Mouse (Mus musculus) erythroblast, adult 5-6 weeks (primary cell): Measurements from ENCODE around the gene Lnpep. TPM values are rescaled to one million over a fixed set of nuclear protein-coding genes. Genes with fewer than 3 reads are reported as not detected.
"Not testable (repeated sequence)": the region's sequence is repeated elsewhere in the genome, so short reads cannot be mapped to it uniquely, and the experiment has no call there.

ENCODE experiments used
- ATAC-seq: replicated peaks from 2 replicates; pipeline ENCODE4 v1.8.0; 2016; ENCODE audit warnings: moderate number of reproducible peaks, mild to moderate bottlenecking, moderate TSS enrichment, inconsistent platforms; ENCODE audit not compliant: poor library complexity, low FRiP score, severe bottlenecking
- total RNA-seq, 2 experiments: library from RNA; stranded (forward) in 1 of 2; stranded (reverse) in 1 of 2; fragments of 150-400 nt in 1 of 2; fragments of 200-764, 138-1000 nt in 1 of 2; gene quantifications; 2 replicates each; pipeline versions ENCODE4 v1.2.3 to v1.2.4; 2015 to 2017; ENCODE audit warnings: low replicate concordance in 2 of 2

Lnpep gene
- total RNA-seq (2015; ENCODE audit: low replicate concordance) (22.4 and 25.4 TPM in 2 replicates), total RNA-seq (2017; ENCODE audit: low replicate concordance) (21.2 and 21.5 TPM in 2 replicates)

DNA sequence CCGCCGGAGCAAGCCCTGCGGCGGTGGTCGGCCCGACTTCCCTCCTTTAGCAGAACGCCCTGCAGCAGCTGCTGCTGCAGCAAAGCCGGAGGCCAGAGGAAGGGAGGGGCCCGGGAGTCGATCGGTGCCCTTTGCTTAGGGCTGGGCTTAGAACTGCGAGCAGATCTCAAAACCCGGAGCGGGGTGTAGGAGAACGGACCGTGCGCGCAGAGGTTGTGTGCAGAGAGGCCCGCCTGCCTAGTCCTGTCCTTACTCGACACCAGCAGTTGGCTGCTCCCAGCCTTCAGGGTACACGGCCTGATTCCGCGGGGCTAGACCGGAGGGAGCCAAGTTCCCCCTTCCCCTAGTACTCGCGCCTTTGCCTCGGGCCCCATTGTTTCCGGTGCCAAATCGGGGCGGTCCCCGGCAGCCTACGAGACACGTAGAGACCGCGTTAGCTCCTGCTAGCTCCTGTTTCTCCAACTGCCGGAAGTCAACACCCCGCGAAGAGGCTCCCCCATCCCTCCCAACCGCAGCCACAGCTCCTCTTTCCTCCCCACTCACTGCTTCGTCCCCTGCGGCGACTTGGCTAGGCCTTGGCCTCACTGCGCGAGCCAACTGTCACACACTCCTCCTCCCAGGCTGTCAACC, at the start of gene Lnpep:
Gene Lnpep (minus strand): TSS at position 94 of the 630 bp plus-strand sequence.
- peak; percentile 85 for ATAC-seq

DNA sequence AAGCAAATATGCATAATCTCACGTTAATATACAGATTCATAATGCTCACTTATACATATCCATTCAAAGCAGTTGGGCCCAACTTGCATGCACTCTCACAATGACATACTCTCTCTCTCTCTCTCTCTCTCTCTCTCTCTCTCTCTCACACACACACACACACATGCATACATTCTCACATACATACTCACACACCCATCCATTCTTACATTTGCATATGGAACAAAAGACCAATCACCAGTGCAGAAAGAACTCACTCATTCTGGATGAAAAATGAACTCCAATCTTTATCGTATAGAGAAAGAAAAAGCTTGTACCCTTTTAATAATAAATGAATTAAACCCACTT, 31.0 kb upstream of the Lnpep start:
- ATAC-seq, result no peak

DNA sequence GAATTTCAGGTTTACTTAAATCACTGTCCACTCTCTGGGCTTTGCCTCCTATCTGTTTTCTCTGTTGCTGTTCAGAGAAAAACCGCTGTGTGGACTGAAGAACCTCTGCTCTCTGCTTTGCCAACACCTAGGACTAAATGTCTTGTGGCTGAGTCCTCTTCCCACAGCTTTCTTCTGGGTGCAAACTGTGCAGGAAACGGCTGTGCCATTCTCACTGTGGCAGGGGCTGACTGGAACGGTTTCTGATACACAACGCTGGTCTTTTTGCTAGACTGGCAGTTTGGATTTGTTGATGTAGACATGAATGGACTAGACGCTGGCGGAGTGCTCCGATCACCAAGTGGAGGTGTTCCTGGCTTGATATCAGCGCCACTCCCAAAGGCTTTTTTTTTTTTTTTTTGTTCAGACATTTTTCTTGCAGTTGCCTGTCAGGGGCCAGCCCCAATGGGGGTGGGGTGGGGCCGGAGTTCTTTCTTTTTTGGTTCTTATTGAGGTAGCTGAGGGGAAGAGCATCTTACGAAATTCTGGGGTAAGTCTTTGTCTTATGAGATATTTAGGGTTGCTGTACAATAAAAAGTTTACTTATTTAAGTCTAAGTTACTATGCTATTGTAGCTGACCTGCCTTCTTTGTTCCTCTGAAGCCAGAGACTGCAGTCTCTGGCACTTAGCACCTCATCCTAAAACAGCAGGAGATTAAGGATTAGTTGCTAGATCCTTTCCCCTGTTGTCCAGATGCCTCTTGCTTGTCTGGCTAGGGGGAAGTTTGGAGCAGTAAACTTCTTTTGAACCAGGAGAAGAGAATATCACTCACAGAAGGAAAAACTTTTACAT, 30.4 kb upstream of the Lnpep start:
- no peak for ATAC-seq

DNA sequence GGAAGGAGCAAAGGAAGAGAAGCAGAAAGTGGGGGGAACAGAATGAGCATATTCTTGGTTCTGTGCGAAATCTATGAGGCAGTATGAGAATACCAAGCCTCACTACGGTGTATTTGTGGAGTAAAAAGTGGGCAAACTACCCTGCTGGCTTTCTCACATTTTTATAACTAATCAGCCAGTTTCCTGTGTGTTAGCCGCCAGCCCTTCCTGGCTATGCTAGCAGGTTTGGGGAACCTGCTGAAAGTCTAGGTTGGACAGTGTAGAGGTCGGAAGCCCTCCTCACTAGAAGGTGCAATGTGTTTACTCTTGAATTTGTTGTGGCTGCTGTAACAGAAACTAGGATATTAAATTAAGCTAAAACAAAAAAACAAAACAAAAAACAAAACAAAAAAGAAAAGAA, 27.7 kb upstream of the Lnpep start:
- no peak for ATAC-seq

DNA sequence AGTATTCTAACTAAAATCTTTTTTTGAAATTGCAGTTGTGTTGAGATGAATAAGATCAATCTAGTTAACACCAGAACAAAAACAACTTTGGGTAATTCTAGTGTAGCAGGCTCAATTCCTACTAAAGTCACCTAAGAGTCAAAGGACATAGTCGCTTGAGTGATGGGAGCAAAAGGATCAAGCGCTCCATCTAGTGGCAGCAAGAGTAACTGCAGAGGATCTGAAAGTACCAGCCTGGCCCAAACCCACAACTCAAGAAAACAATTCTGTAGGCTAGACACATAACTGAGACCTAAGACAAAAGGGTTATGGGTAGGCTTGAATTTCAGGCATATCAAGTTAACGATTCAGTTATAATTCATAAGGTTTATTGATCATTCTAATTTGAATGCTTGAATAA, 20.9 kb upstream of the Lnpep start:
- ATAC-seq, result peak; percentile 95

DNA sequence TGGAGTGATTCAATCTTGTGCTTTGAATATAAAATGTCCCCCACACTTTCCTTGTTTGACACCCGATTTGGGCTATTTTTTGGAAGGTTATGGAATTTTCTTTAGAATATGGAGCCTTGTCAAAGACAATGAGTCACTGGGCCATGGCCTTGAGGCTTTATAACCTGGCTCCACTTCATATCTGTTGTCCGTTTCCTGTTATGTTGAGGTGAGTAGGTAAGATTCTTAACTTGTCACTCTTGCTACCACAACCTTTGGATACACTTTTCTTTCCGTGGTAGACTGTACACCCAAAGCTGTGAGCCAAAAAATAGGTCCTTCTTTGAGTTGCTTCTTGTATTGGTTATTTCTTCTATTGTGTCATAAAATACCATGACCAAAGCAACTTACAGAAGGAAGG, 12.5 kb upstream of the Lnpep start:
- no peak for ATAC-seq

DNA sequence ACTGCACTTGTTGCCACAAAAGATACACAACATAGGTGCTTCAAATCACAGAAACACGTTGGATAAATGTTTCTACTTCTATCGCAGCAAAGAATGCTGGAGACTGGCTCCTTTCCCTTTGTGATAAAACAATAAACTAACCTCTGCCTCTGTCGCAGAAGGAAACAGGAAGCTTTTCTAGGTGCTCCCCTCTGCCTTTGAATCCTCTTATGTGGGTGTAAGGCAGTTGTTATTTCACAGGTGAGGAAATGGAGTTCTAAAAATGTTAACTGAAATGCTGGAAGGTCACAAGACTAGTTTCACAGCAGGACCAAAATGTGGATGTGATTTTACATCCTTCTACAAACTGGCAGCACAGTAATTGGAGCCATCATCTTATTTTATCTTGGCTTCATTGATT, 11.3 kb upstream of the Lnpep start:
- ATAC-seq, result no peak

DNA sequence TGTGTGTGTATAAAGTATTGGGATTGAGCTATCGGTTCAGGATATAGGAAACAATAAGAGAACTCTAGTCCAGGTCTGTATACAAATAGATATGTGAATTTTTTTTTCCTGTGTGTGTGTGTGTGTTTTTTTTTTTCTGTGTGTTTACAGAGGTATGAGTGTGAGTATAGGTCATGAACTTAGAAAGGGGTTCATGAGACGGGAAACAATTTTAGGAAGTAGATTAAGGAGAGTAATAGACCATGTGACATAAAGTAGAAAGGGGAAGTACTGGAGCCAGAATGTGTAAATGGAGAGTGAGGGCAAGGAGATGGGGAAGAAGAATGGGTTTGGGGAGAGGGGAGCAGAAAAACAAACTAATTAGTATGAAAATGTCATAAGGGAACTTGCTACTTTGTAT, 9.2 kb upstream of the Lnpep start:
- ATAC-seq, result no peak

DNA sequence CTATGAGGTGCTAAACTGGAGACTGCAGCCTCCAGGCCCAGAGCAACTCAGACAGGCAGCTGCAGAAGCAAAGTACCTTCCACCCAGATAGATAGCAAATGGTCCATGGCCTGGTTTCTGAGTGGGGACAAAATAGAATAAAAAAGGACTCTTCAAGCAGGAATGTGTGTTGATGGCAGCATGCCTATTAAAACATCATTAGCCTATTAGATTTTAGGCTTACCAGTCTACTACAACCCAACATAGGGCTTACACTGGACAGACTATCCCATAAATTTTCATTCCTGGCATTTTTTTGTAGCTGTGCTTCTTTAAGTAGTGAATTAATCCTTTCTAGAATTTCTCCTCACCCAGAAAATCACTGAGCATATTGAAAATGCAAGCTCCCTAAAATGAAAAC, 7.1 kb upstream of the Lnpep start:
- no peak for ATAC-seq

DNA sequence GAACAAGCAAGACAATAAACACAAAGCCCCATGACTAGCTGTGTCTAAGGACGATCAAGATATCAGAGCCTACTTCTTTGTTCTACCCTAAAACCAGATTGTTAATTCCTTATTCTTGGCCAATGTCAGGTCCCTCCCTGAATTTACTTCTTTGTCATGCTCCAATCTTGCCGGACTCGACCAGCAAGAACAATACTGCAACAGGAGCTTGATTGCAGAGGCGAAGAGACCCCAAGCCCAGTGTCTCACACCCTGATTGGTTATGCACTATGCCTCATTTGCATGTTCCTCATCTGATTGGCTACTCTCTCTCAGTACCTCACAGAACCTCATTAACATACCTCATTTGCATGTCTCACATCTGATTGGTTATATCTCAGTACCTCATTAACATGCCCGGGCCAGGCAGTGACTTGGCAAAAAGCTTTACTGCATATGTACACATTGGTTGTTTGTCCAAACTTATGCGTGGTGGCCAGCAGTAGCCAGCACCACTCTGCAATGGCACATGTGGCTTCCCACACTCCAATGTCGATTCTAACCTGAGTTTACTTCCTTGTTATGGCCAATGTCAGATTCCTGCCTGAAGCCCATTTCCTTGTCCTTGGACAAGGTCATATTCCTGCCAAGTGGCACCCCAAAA, 3.5 kb upstream of the Lnpep start:
- not testable (repeated sequence) for ATAC-seq

DNA sequence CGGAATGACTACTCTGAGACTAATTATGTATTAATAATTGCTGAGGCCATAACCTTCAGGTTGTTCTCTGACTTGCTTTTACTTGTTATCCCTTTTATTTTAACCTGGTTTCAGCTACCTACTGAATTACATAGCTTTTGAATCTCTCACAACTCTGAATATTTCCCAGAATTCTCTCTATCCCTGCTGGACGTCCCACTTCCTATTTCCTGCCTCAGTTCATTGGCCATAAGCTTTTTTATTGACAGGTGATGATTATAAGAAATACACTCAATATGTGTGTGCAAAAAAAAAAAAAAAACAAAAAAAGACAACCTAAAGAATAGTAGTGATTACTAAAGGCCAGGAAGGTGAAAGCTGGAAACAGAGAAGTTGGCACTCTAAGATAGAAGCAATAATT, 2.7 kb upstream of the Lnpep start:
- ATAC-seq, result no peak

DNA sequence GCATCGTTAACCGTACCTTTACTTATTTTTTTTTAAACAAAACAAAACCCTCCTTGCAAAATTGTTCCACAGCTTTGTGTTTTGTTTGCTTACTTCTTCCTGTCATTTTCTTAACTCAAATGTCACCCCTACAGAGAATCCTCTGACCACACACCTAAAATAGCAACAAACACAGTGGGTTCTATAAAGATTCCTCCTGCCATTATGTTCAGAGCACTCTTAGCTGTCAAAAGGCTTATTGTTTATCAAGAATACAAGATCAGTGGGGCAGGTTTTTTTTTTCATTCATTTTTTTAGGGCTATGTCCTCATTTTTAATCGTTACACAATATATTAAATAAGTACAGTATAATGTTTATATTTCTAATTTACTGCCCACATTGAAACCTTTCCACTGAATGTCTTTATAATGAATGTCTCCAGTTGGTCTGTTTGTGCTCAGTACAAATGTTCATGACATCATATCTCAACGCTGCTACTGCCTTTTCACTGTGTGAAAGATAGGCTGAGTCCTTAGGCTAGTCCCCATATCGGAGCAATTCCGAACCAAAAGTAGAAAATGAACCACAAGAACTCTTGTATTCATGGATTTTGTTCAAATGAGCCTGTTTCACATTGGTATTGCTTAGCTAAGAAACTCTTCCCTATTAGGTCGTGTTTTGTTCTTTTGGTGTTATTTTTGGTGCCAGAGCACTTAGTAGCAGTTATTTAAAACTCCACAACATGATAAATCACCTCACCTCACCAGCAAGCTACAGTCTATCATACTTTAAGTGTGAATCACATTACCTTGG, 1.2 kb upstream of the Lnpep start:
- ATAC-seq, result no peak

DNA sequence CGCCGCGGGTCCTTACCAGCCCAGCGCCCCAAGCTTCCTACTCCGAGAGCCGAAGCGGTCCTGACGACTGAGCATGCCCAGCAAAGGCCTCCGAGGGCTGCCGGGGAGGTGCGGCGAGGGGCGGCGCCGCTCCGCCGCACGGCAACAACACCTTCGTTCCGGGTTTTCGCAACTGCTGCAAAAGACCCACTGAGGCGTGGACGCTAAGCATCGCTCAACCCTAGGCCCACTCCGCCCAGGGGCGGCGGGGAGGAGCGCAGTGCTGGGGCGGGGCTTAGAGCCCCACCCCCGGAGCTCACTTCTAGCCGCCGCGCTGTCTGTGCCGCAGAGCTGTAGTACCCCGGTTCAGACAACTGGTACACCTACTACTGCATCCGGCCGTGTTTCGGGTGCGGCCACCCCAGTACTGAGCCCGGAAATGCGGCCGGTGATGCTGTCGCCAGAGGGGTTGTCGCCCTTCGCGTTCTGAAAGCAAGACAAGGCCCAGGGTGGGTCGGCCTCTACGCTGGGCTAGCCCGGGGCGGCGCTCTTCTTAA, 361 bp downstream of the Lnpep start:
- ATAC-seq, result peak; percentile 85

DNA sequence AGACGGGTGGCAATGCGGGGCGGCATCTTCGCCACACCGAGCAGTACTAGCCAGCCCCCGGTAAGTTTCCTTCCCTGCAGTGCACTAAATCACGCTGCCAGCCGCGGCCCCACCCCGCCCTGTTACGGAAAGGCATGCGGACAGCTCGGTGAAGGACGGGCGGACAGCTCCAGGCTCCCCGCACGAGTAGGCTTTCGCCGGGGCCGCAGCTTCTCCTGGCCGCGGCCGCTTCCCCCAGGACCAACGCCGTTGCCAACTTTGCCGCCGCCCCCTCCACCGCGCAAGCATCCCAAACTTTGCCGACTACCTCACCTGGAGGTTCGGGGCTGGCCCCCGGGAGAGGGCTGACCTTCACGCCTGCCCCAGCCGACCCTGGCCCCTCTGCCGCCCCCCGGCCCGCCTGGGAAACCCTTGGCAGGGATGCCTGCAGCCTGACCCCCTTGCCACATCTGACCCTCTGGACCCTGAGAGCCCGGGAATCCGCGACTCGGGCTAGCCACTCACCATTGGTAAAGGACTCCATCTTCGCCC, 895 bp downstream of the Lnpep start:
- ATAC-seq, result peak; percentile 58

DNA sequence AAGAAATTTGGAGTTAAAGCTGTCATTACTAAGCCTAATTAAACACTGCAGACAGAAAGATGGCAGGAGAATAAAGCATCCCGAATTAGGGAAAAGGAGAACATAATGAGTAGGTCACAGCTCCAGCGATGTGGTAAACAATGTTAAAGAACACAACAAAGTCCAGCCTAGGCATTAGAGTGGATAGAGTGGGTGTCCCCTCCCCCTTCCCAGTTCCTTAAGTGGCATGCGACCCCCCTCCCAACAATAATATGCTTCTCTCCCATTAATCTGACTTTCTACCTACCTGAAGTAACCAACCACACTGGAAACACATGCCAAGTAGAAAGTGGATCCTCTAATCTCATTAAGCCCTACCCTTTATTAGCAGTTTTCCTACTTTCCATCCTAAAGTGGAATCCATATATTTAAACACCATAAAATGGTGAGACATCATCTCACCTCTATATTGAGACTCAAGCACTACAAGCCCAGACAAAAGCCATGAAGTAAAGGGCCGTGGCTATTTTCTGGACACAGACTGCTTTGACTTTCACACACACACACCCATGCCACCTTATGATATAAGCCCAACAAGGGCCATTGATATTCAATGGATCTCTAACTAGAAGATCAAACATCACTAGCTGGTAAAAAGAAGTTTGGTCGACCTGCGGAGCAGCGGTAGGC, 1.5 kb downstream of the Lnpep start:
- ATAC-seq, result no peak

DNA sequence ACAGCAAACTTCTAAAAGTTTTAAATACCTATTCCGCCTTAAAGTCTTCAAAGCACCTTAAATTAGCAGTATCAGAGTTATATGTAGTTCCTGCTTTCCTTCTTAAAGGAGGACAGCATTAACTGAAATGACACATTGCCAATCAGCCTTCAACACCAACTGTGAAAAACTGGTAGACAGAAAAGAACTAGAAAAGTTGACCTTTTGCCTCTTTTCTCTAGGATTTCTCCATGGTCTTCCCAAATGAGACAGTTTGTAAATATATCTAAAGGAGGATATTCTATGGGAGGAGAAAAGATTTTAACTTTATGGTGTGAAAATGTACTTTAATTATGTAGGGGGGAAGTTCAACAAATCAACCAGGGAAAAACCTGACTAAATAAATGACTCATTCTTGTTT, 2.3 kb downstream of the Lnpep start:
- ATAC-seq, result no peak

DNA sequence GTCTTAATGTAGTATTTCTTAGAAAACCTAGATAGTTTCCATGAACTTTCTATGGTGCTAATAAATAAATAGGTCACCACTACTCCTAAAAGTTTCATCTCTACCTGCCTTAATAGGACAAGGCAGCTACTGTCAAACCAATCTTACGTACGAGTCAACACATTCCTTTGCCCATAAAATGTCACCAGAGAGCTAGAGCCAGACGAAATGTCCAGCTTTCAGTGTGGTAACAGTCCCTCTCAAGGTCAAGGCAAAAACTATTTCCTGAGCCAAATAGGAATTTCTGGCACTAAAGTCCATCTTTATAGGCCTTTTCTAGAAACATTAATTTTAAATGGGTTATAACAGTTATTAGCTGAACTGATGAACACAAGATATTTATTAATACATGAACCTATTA, 3.3 kb downstream of the Lnpep start:
- ATAC-seq, result no peak

DNA sequence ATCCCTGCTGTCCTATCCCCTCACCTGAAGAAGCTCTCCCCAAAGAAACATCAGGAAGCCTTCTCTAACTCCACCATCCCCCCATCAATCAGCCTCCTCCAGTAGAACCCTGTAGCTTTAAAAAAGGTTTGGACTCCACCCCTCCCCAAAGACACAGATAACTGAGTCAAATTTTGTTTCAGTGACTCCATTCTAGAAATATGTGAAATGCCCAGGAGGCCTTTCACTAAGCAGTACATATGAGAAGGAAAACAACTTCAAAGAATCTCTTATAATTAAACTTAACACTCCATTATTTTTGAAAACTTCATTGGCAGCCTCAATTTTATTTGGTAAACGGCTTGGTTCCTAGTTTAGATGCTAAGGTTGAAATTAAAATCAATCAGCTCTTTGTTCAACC, 6.4 kb downstream of the Lnpep start:
- peak; percentile 43; the same call in 1 of the 2 replicates for ATAC-seq
